Mouse (Mus musculus) kidney, embryonic 14.5 days (tissue): ENCODE results near the gene Med10. TPM values are rescaled to one million over a fixed set of nuclear protein-coding genes. Genes with fewer than 3 reads are reported as not detected.

Experiments
- ATAC-seq: fragments of 200-750 bp; cut with Nextera tagmentation; 2 replicates; pipeline ENCODE4 v1.8.0; 2017; ENCODE audit warnings: moderate number of reproducible peaks, mild to moderate bottlenecking, moderate TSS enrichment, moderate library complexity; ENCODE audit not compliant: low FRiP score, low TSS enrichment
- H3K27ac ChIP-seq: fragments of 300-500 bp; sonication (generic); 2 replicates; pipeline ENCODE4 v1.5.1; 2014; ENCODE audit warnings: low read depth, mild to moderate bottlenecking, low read length, moderate library complexity, mixed read lengths
- H3K27me3 ChIP-seq: fragments of 300-500 bp; sonication (generic); 2 replicates; pipeline ENCODE4 v1.6.1; 2014; ENCODE audit warnings: mild to moderate bottlenecking, low read length; ENCODE audit not compliant: control insufficient read depth, insufficient read depth
- H3K36me3 ChIP-seq: fragments of 300-500 bp; sonication (generic); 2 replicates; pipeline ENCODE4 v1.6.1; 2014; ENCODE audit warnings: low read length, mixed read lengths; ENCODE audit not compliant: control insufficient read depth, insufficient read depth
- H3K4me1 ChIP-seq: fragments of 300-500 bp; sonication (generic); 2 replicates; pipeline ENCODE4 v1.6.1; 2014; ENCODE audit warnings: low read length, mixed read lengths; ENCODE audit not compliant: control insufficient read depth, insufficient read depth
- H3K4me2 ChIP-seq: fragments of 300-500 bp; sonication (generic); replicated peaks from 2 replicates; pipeline ENCODE4 v1.6.1; 2014; ENCODE audit warnings: low read depth, mild to moderate bottlenecking, low read length
- H3K4me3 ChIP-seq: fragments of 300-500 bp; sonication (generic); 2 replicates; pipeline ENCODE4 v1.5.1; 2014; ENCODE audit warnings: mild to moderate bottlenecking, low read length
- H3K9ac ChIP-seq: fragments of 300-500 bp; sonication (generic); 2 replicates; pipeline ENCODE4 v1.6.1; 2014; ENCODE audit warnings: low read depth, mild to moderate bottlenecking, low read length, moderate library complexity
- H3K9me3 ChIP-seq: fragments of 300-500 bp; sonication (generic); 2 replicates; pipeline ENCODE4 v1.6.1; 2016; ENCODE audit warnings: low read length; ENCODE audit not compliant: control insufficient read depth
- WGBS: fragments of 180-500 bp; shearing (Covaris S2); extraction: QIAGEN DNeasy Blood & Tissue Kit; methylation state at CpG from one replicate; pipeline ENCODE4 v1.1.7; 2014; 5-methylcytosine and 5-hydroxymethylcytosine counted together
- polyA plus RNA-seq: library from polyadenylated mRNA; unstranded; fragments of >200 nt; fragmentation: Nextera tagmentation; extraction: Ambion mirVana; gene quantifications from 2 replicates; pipeline ENCODE4 v1.2.1, GENCODE M21; 2014

Med10 gene
- polyA plus RNA-seq, 1 experiment from 2014 or later: 155 TPM

DNA sequence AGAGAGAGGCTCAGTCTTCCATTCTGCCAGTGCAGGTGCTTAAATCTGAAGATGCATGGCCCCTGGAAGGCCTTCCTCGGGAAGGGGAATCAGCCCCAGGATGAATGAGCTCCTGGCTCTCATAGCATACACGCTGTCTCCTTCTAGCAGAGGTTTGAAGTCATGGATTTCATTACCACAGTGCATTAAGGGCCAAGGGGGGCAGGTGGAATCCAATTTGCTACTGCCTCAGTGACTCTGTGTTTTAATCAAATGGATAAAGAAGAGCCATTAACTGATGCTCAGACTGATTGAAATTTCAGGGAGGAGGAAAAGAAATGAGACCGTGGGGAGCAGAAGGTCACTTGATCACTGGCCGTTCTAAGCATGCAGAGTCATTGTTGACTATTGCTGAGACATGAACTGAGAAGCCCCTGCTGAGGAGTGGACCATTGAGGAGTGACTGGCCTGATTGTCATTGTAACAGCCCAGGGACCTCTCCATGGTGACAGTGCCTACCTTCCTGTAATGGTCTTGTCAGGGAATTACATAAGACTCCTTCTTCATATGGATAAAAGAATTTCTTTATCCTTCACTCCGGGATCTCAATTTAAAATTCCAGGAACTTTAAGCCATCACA is 51.3 kb downstream of the Med10 start:
- 80% methylated on average over 5 of the region's 5 CpGs for WGBS
- Histone ChIP-seq H3K36me3 (no peaks in the 10 kb centered on the region), H3K27me3 (no peaks in the 10 kb centered on the region), H3K27ac (no peak overlapping the region), H3K4me3 (no peak overlapping the region), H3K4me2 (no peak overlapping the region), H3K9ac (no peak overlapping the region), H3K9me3 (no peaks in the 10 kb centered on the region), H3K4me1 (no peaks in the 10 kb centered on the region)
- ATAC-seq: no peak

DNA sequence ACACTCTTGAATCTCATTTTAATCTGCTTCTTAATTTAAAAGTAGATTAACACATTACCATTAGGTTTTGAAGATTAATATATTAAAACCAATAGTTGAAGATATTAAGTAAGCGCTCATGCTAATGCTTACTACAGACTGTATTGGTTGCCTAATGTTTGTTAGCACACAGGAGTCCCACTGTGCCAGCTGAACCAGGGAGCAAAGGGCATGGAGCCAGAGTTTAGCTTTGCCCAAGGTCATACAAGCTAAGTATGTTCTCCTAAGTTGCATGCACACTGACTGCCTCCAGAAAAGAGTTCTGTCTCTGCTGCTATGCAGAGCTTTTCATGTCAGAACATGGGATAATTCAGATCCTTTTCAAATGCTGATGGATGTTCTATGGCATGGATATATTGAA is 53.7 kb downstream of the Med10 start:
- H3K4me2 ChIP-seq: no peak overlapping the region
- H3K4me1 ChIP-seq: no peaks in the 10 kb centered on the region
- H3K4me3 ChIP-seq: no peak overlapping the region
- no peaks in the 10 kb centered on the region for H3K27me3 ChIP-seq
- no peak overlapping the region for H3K9ac ChIP-seq
- no peaks in the 10 kb centered on the region for H3K36me3 ChIP-seq
- ATAC-seq: no peak
- H3K9me3 ChIP-seq: no peaks in the 10 kb centered on the region
- 96% methylated on average over 1 of the region's 1 CpGs for WGBS
- H3K27ac ChIP-seq: no peak overlapping the region

GRCm38 (mm10) chr13:69862276-69862675 is 60.1 kb downstream of the Med10 start:
- 98% methylated on average over 4 of the region's 4 CpGs for WGBS
- no peak overlapping the region for H3K27ac ChIP-seq
- H3K9ac ChIP-seq: no peak overlapping the region
- H3K4me3 ChIP-seq: no peak overlapping the region
- no peaks in the 10 kb centered on the region for H3K27me3 ChIP-seq
- no peaks in the 10 kb centered on the region for H3K9me3 ChIP-seq
- H3K4me2 ChIP-seq: no peak overlapping the region
- H3K4me1 ChIP-seq: no peaks in the 10 kb centered on the region
- ATAC-seq: no peak
- H3K36me3 ChIP-seq: no peaks in the 10 kb centered on the region

- H3K36me3 ChIP-seq: no peaks in the 10 kb centered on the region
- 73% methylated on average over 8 of the region's 8 CpGs for WGBS
- H3K9me3 ChIP-seq: no peaks in the 10 kb centered on the region
- ATAC-seq: no peak
- H3K27ac ChIP-seq: no peak overlapping the region
- H3K27me3 ChIP-seq: no peaks in the 10 kb centered on the region
- H3K9ac ChIP-seq: no peak overlapping the region
- H3K4me2 ChIP-seq: no peak overlapping the region
- no peak overlapping the region for H3K4me3 ChIP-seq
- H3K4me1 ChIP-seq: no peaks in the 10 kb centered on the region
Observed at GRCm38 (mm10) chr13:69864911-69865310, 62.7 kb downstream of the Med10 start.

Other genes with a start within 250 kb of the Med10 start
- 18.1 and 24.1 TPM in 2 replicates for gene Srd5a1, start 191.0 kb upstream of the Med10 start, polyA plus RNA-seq
- gene Ube2ql1, start 62.5 kb upstream of the Med10 start, polyA plus RNA-seq: 0.73 and 1.1 TPM in 2 replicates